Mouse (Mus musculus) midbrain, embryonic 13.5 days (tissue): ENCODE measurements around the gene Cpd. TPM values are rescaled to one million over a fixed set of nuclear protein-coding genes. Genes with fewer than 3 reads are reported as not detected.

ENCODE experiments used
- ATAC-seq: fragments of 200-750 bp; cut with Nextera tagmentation; 2 replicates; pipeline ENCODE4 v1.8.0; 2017; ENCODE audit warnings: mild to moderate bottlenecking, moderate TSS enrichment, moderate library complexity
- H3K27ac ChIP-seq: fragments of 300-500 bp; sonication (generic); 2 replicates; pipeline ENCODE4 v1.5.1; 2015; ENCODE audit warnings: inconsistent platforms, mild to moderate bottlenecking, moderate library complexity
- H3K27me3 ChIP-seq: fragments of 300-500 bp; sonication (generic); 2 replicates; pipeline ENCODE4 v1.6.1; 2015; ENCODE audit warnings: mild to moderate bottlenecking, inconsistent platforms
- H3K36me3 ChIP-seq: fragments of 300-500 bp; sonication (generic); 2 replicates; pipeline ENCODE4 v1.6.1; 2015; ENCODE audit warnings: mild to moderate bottlenecking, inconsistent platforms
- H3K4me1 ChIP-seq: fragments of 300-500 bp; sonication (generic); replicated peaks from 2 replicates; pipeline ENCODE4 v1.6.1; 2015; ENCODE audit warnings: inconsistent platforms
- H3K4me2 ChIP-seq: fragments of 300-500 bp; sonication (generic); replicated peaks from 2 replicates; pipeline ENCODE4 v1.6.1; 2015; ENCODE audit warnings: moderate library complexity, mild to moderate bottlenecking, inconsistent platforms
- H3K4me3 ChIP-seq: fragments of 300-500 bp; sonication (generic); replicated peaks from 2 replicates; pipeline ENCODE4 v1.5.1; 2015; ENCODE audit warnings: mild to moderate bottlenecking, inconsistent platforms
- H3K9ac ChIP-seq: fragments of 300-500 bp; sonication (generic); replicated peaks from 2 replicates; pipeline ENCODE4 v1.6.1; 2015; ENCODE audit warnings: mild to moderate bottlenecking, inconsistent platforms
- H3K9me3 ChIP-seq: fragments of 300-500 bp; sonication (generic); 2 replicates; pipeline ENCODE4 v1.6.1; 2016; ENCODE audit warnings: mild to moderate bottlenecking, inconsistent platforms
- WGBS: fragments of 180-500 bp; shearing (Covaris S2); methylation state at CpG from one replicate; pipeline ENCODE4 v1.1.7; 2015; 5-methylcytosine and 5-hydroxymethylcytosine counted together
- polyA plus RNA-seq: library from polyadenylated mRNA; unstranded; fragments of >200 nt; fragmentation: Nextera tagmentation; extraction: Ambion mirVana; gene quantifications from 2 replicates; pipeline ENCODE4 v1.2.1, GENCODE M21; 2015

Cpd gene
- polyA plus RNA-seq, 1 experiment from 2014 or later = 6.5 TPM

DNA sequence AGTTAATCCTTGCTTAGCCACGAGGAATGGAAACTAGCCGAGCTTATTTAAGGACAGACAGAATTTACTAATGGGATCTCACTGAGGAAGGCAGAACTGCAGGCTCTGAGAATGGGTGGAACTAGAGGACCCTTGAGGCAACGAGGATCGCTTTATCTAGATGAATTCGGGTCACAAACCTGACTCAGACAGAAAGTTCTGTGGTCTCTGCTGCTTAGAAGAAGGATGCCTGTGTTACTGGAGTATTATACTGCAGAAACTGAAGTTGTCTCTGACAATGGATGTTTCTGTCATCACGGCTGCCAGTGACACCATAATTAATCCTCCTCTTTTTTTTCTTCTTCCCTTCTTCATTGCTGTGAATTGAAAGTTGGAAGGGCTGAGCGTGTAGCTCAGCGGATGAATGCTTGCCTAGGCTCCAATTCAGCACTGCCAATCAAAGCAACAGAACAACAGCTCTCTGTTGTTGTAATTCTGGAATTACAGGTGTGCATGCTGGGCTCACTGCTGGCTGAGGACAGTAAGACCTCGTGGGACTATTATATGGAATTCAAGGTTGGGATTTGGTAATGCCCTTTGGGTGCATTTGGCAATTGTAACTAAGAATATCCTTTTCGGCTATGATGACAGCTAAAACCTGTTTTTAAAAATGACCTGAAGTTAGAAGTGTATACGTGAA lies 25.9 kb upstream of the Cpd start:
- Histone ChIP-seq H3K27me3 (no peaks in the 10 kb centered on the region), H3K4me2 (no peak overlapping the region), H3K9ac (no peak overlapping the region), H3K4me1 (no peaks in the 10 kb centered on the region), H3K4me3 (no peak overlapping the region), H3K27ac (no peak overlapping the region), H3K9me3 (no peaks in the 10 kb centered on the region), H3K36me3 (no peaks in the 10 kb centered on the region)
- no peak for ATAC-seq
- 56% methylated on average over 11 of the region's 11 CpGs for WGBS

DNA sequence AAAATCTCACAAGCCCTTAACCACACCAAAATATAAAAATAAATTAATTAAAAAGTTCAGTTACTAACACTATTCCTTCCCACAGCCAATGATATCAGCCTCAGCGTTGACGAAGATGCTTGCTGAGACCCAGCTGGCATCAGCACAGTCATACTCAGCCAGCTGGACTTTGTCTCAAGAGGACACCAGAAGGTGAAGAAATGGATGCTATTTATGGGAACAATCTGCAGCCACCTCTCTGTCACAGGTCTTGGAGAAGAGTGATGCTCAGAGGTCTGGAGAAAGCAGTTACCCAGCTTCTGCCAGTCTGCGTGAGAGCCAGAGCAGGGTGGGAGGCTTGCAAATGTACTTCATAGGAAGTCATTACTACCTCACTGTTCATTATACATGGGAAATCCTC lies 14.4 kb upstream of the Cpd start:
- no peak for ATAC-seq
- Histone ChIP-seq H3K9ac (no peak overlapping the region), H3K9me3 (no peaks in the 10 kb centered on the region), H3K4me3 (no peak overlapping the region), H3K36me3 (no peaks in the 10 kb centered on the region), H3K27me3 (no peaks in the 10 kb centered on the region), H3K27ac (no peak overlapping the region), H3K4me1 (no peaks in the 10 kb centered on the region), H3K4me2 (no peak overlapping the region)
- 94% methylated on average over 3 of the region's 3 CpGs for WGBS

DNA sequence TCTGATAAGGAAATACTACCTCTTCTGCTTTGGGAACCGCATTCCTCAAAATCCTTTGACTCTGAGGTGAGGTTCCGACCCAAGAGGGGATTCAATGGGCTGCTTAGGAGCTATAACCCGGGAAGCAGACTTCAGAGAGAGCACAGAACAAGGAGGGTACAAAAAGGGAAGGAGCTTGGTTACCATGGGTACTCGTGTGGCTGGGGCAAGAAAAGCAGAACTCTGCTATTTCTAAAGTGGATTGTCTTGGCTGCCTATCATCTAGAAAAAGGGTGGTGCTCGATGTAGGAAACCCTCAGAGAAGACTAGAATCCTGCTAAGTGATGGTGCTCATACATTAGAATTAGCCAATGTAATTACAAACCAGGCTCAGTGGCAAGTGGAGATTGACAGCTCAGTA lies 12.4 kb upstream of the Cpd start:
- no peak overlapping the region for H3K9ac ChIP-seq
- no peak for ATAC-seq
- 41% methylated on average over 5 of the region's 5 CpGs for WGBS
- no peaks in the 10 kb centered on the region for H3K27me3 ChIP-seq
- no peaks in the 10 kb centered on the region for H3K9me3 ChIP-seq
- H3K4me2 ChIP-seq = no peak overlapping the region
- H3K27ac ChIP-seq = no peak overlapping the region
- H3K4me1 ChIP-seq = 0 out of 2 replicates have a peak, but pooled peaks cover 5% of the 10 kb centered on the region
- no peak overlapping the region for H3K4me3 ChIP-seq
- no peaks in the 10 kb centered on the region for H3K36me3 ChIP-seq

DNA sequence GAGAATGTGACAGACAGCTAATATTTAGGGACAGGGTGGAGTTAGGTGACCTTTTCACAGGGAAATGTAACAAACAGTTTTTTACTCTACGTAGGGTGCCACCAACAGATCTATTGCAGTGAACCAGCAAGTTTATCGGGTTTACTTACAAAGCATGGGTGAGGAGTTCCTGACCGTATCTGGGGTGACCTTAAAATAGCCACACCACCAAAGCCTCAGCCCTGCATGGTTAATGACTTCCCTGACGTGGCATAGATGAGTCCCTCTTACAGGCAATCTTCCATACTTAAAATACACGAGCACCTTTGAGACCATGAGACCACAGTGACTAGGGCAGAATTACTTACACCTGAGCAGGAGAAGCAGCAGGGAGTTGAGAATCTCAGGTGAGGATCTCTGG lies 12.0 kb upstream of the Cpd start:
- ATAC-seq = no peak
- Histone ChIP-seq H3K27ac (no peak overlapping the region), H3K4me3 (no peak overlapping the region), H3K9me3 (no peaks in the 10 kb centered on the region), H3K9ac (no peak overlapping the region), H3K36me3 (no peaks in the 10 kb centered on the region), H3K27me3 (no peaks in the 10 kb centered on the region), H3K4me1 (0 out of 2 replicates have a peak, but pooled peaks cover 5% of the 10 kb centered on the region), H3K4me2 (no peak overlapping the region)
- WGBS = 83% methylated on average over 5 of the region's 5 CpGs

DNA sequence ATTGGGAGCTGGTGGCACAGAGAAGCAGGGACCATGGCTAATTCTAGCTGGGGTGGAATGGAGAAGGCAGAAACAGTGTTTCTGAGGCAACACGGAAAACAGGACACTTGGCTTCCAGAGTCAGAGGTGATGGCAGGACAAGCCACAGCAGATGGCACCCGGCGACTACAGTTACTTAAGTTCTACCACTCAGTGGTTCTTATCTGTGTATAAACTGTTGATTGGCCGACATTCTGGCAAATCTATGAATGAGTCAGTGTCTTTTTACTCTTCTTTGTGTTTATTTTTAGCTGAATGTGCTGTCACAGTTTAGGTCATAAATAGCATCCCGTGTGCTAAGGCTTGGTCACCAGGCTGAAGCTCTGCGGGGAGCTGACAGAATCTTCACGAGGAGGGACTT lies 10.3 kb upstream of the Cpd start:
- 0 out of 2 replicates have a peak, but pooled peaks cover 5% of the 10 kb centered on the region for H3K4me1 ChIP-seq
- no peaks in the 10 kb centered on the region for H3K9me3 ChIP-seq
- H3K36me3 ChIP-seq = no peaks in the 10 kb centered on the region
- H3K27ac ChIP-seq = no peak overlapping the region
- ATAC-seq = no peak
- no peak overlapping the region for H3K4me2 ChIP-seq
- H3K27me3 ChIP-seq = no peaks in the 10 kb centered on the region
- H3K4me3 ChIP-seq = no peak overlapping the region
- H3K9ac ChIP-seq = no peak overlapping the region
- WGBS = 90% methylated on average over 7 of the region's 7 CpGs

DNA sequence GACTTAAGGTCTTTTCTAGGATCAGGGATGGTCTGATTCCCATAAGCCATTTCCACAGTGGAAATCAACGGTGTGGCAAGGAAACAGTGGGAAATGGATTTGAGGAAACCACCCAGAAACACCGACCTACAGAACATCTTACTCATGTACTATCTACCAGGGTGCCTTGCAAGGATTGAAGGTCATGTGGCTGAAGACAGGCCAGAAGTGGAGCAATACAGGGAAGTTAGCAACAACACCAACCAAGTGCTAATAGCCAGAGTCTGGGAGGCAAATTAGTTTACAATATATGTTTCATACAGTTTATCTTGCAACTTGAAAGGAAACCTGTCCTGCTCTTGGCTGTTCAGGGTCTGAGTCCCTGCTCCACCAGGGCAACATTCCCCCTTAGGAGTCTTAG lies 9.8 kb upstream of the Cpd start:
- H3K27ac ChIP-seq = no peak overlapping the region
- H3K9ac ChIP-seq = no peak overlapping the region
- 0 out of 2 replicates have a peak, but pooled peaks cover 5% of the 10 kb centered on the region for H3K4me1 ChIP-seq
- WGBS = 90% methylated on average over 2 of the region's 2 CpGs
- no peak overlapping the region for H3K4me3 ChIP-seq
- no peak overlapping the region for H3K4me2 ChIP-seq
- H3K27me3 ChIP-seq = no peaks in the 10 kb centered on the region
- H3K36me3 ChIP-seq = no peaks in the 10 kb centered on the region
- no peak for ATAC-seq
- H3K9me3 ChIP-seq = no peaks in the 10 kb centered on the region

DNA sequence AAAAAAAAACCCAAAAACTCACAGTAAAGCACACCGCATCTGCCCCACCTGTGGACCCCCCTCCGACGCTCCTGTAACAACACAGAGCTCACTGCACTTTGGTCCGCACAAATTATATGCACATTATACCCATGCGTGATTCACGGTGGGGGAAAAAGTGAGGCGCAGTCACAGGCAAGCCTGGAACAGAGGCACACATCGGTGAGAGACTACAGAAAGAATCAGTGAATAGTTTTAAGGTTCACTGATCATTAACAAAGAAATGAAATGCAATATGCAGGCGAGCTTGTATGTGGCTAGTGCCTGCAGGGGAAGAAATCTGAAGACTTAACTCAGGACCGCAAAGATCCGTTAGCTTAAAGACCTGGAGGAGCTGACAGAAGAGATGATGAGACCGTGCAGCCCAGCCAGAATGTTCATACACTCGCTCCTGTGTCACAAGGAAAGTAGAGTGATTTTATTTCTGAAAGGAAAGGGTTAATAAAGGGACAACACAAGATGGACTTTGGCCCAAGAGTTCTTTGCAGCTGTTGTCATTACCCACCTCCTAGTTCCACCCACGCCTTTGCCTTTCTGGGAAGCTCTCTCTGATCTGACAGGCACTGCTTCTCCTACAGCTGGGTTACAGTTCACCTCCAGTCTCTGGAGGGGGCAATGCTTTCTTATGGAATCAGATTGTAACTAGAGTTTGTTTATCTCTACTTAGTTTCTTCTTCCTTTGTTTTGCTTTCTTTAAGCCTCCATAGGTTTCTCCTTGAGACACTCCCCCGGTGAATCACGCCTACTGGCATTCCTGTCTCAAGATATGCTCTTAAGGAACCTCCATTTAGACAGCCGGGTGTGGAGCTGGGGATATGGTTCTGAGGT lies 7.9 kb upstream of the Cpd start:
- H3K27me3 ChIP-seq = no peaks in the 10 kb centered on the region

DNA sequence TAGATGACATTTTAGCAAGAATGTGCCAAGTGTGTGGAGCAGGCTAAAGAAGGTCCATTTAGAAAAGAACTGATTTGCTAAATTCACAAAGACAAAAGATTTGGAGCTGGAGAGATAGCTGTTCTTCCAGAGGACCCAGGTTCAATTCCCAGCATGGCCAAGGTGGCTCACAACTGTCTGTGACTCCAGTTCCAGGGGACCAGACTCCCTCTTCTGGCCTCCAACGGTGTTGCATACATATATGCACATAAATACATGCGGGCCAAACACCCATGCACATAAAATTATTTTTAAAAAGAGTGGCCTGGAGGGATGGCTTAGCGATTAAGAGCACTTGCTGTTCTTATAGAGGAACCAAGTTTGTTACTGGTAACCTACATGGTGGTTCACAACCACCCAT lies 4.7 kb upstream of the Cpd start:
- 70% methylated on average over 3 of the region's 3 CpGs for WGBS
- ATAC-seq = no peak
- Histone ChIP-seq H3K36me3 (no peaks in the 10 kb centered on the region), H3K9me3 (no peaks in the 10 kb centered on the region), H3K27ac (no peak overlapping the region), H3K27me3 (no peaks in the 10 kb centered on the region), H3K4me3 (no peak overlapping the region), H3K4me2 (no peak overlapping the region), H3K4me1 (peaks cover 9% of the 10 kb centered on the region; the same call in 1 of the 2 replicates), H3K9ac (no peak overlapping the region)

More for the DNA sequence above, 7.9 kb upstream of the Cpd start:
- Histone ChIP-seq H3K36me3 (no peaks in the 10 kb centered on the region), H3K9ac (no peak overlapping the region), H3K4me1 (0 out of 2 replicates have a peak, but pooled peaks cover 5% of the 10 kb centered on the region), H3K9me3 (no peaks in the 10 kb centered on the region), H3K27ac (no peak overlapping the region), H3K4me2 (no peak overlapping the region), H3K4me3 (no peak overlapping the region)
- no peak for ATAC-seq
- 47% methylated on average over 17 of the region's 17 CpGs for WGBS

DNA sequence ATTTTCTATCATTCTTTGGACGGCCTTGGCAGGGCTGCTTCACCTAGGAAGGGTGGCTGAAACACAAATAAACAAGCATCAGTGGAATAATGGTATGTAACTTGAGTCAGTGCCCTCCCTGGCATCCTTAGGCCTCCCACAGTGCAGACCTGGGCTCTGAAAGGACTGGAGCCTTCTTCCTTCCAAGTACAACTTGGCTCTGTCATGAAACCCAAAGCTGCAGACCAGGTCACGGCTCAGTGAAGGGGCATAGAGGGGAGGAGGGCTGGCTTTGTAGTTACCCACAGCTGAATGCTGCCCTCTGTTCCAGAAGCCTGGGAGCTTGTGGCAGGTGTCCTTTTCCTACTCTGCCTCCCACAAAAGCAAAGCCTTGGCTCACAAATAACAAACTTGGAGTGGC lies 2.8 kb upstream of the Cpd start:
- Histone ChIP-seq H3K36me3 (no peaks in the 10 kb centered on the region), H3K27me3 (no peaks in the 10 kb centered on the region), H3K4me1 (peaks cover 22% of the 10 kb centered on the region), H3K4me2 (no peak overlapping the region), H3K27ac (no peak overlapping the region), H3K4me3 (no peak overlapping the region), H3K9ac (no peak overlapping the region), H3K9me3 (no peaks in the 10 kb centered on the region)
- WGBS = 35% methylated on average over 2 of the region's 2 CpGs
- ATAC-seq = no peak

DNA sequence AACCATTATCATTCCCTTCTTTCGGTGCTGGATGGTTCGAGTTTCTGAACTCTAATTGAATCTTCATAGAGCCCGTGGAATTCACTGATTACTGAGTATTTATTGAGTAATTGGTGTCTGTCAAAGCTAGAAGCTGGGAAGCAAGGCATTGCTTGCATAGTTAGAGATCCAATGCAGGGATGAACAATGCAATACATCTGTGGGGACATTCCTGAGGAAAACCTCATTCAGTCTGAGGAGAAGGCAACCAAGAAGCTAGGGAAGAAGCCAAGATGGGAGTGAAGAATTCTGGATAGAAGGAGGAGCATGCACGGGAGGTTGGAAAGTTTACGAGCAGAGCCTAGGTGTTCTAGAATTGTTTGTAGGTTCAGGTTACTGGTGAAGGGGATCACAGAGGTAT lies 1.3 kb upstream of the Cpd start:
- no peak overlapping the region for H3K9ac ChIP-seq
- no peaks in the 10 kb centered on the region for H3K9me3 ChIP-seq
- no peak for ATAC-seq
- WGBS = 87% methylated on average over 5 of the region's 5 CpGs
- H3K36me3 ChIP-seq = no peaks in the 10 kb centered on the region
- no peak overlapping the region for H3K4me2 ChIP-seq
- H3K4me3 ChIP-seq = no peak overlapping the region
- H3K27ac ChIP-seq = no peak overlapping the region
- peaks cover 30% of the 10 kb centered on the region for H3K4me1 ChIP-seq
- no peaks in the 10 kb centered on the region for H3K27me3 ChIP-seq

DNA sequence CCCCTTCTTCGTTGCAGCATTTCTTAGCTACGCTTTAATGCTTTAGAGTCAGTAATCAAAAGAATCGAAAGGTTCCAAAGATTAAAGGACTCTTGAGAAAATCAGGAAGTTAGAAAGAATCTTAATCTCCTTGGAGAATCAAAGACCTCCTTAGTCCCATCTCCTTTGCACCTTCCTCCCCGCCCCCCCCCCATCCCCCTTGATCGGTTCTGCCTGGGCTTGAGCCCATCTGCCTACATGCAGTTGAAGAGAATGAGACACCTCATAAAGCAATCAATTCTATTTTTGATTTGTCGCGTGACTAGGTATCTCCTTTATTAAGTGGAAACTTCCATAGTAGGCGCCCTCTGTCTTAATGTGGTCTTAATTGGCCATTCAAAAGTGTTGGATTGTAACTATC lies 536 bp upstream of the Cpd start:
- Histone ChIP-seq H3K9me3 (no peaks in the 10 kb centered on the region), H3K9ac (no peak overlapping the region), H3K4me3 (peak overlapping the region; percentile 76), H3K27me3 (no peaks in the 10 kb centered on the region), H3K27ac (no peak overlapping the region), H3K4me2 (peak overlapping the region; percentile 96), H3K36me3 (no peaks in the 10 kb centered on the region), H3K4me1 (peaks cover 36% of the 10 kb centered on the region)
- ATAC-seq = peak; percentile 29; the same call in 1 of the 2 replicates
- 20% methylated on average over 8 of the region's 8 CpGs for WGBS

DNA sequence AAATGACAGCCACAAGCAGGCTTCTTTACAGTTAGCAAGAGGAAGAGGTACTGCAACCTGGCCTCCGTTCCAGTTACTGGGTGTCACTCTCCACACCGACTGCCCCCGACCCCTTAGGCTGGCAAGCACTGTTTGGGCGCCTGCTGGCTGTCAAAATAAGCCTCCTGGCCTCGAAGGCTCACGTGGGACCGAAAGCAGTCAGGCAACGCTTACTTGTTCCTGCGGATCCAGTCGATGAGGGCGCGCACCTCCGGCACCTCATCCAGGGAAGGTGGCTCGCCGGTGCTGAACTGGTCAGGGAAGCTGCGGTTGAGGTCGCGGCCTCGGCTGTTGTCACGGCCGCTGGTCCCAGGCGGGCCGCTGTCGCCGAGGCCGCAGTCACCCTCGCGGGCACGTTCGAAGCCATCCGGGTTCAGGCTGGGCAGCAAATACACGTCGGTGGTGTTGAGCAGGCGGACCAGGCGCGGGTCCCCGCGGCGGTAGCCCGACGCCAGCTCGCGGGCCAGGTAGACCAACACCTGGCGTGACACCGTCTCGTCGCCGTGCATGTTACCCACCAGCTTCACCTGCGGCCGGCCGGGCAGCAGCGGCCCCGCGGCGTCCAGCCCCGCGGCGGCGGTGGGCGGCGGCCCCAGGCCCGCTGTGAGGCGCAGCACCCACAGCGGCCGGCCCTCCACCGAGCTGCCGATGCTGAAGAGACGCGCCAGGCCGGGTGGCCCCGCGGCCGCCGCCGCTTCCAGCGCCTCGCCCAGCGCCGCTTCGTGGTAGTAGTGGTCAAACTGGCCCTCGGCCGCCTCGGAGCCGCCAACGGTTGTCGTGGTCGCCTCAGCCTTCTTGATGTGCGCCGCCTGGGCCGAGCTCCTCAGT lies 574 bp downstream of the Cpd start:
- H3K27ac ChIP-seq = peak overlapping the region; percentile 92
- H3K36me3 ChIP-seq = no peaks in the 10 kb centered on the region
- no peaks in the 10 kb centered on the region for H3K27me3 ChIP-seq
- 0% methylated on average over 81 of the region's 90 CpGs for WGBS
- peak; percentile 90 for ATAC-seq
- peak overlapping the region; percentile 76 for H3K4me3 ChIP-seq
- H3K4me2 ChIP-seq = peak overlapping the region; percentile 96
- no peaks in the 10 kb centered on the region for H3K9me3 ChIP-seq
- H3K4me1 ChIP-seq = peaks cover 45% of the 10 kb centered on the region
- H3K9ac ChIP-seq = peak overlapping the region; percentile 94
